Mouse (Mus musculus): ENCODE results near the gene Gm10663. TPM values are rescaled to one million over a fixed set of nuclear protein-coding genes. Genes with fewer than 3 reads are reported as not detected.

The Gm10663 gene
- not detected in 2 replicates for polyA plus RNA-seq (2012; ENCODE audit: insufficient read depth, insufficient read length, missing spikeins)

GRCm38 (mm10) chr8:65074733-65075132 lies at the start of gene Gm10663:
Gene Gm10663 (plus strand): TSS chr8:65075033.
- no peak for TF ChIP-seq CTCF (IDR thresholded peaks at IDR 0.05; ENCODE audit: low read depth, low read length)
- no peak for TF ChIP-seq POLR2A (IDR thresholded peaks at IDR 0.05; ENCODE audit: borderline replicate concordance, low read depth, low read length)
- no peaks in the 10 kb centered on the region for H3K4me1 ChIP-seq (ENCODE audit: control insufficient read depth, insufficient read depth, low read length)
- no peak within 1 kb of the TSS for H3K27ac ChIP-seq (ENCODE audit: insufficient read depth, low read depth, low read length)
- H3K4me3 ChIP-seq (ENCODE audit: insufficient read depth, low read length): no peak within 1 kb of the TSS

GRCm38 (mm10) chr8:65028959-65029686 lies 45.7 kb upstream of the Gm10663 start:
- no peak for TF ChIP-seq POLR2A (IDR thresholded peaks at IDR 0.05; ENCODE audit: borderline replicate concordance, low read depth, low read length)
- Histone ChIP-seq H3K4me3 (ENCODE audit: insufficient read depth, low read length) (no peak overlapping the region), H3K4me1 (ENCODE audit: control insufficient read depth, insufficient read depth, low read length) (no peaks in the 10 kb centered on the region), H3K27ac (ENCODE audit: insufficient read depth, low read depth, low read length) (no peak overlapping the region)

DNA sequence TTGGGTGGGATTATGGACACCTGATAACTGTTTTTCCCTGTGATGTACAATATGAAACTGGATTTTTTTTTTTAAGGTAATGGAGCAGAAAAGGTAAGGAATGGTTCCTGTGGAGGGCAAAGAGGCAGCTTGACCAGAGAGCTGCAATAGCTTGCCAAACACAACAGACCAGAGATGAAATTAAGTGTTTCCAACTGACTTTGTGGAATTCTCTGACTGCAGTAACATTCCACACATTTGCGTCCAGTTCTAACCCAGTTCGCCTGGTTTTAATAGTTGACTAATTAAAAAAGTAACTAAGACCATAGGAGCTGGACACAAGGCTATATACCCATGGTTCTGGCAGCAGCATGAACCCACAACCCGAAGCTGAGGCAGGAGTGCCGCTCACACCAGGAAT lies 45.1 kb upstream of the Gm10663 start:
- Histone ChIP-seq H3K4me3 (ENCODE audit: insufficient read depth, low read length) (no peak overlapping the region), H3K4me1 (ENCODE audit: control insufficient read depth, insufficient read depth, low read length) (no peaks in the 10 kb centered on the region), H3K27ac (ENCODE audit: insufficient read depth, low read depth, low read length) (no peak overlapping the region)
- no peak for TF ChIP-seq CTCF (IDR thresholded peaks at IDR 0.05; ENCODE audit: low read depth, low read length)
- TF ChIP-seq POLR2A (IDR thresholded peaks at IDR 0.05; ENCODE audit: borderline replicate concordance, low read depth, low read length): no peak

GRCm38 (mm10) chr8:65030735-65031485 lies 43.9 kb upstream of the Gm10663 start:
- H3K4me3 ChIP-seq (ENCODE audit: insufficient read depth, low read length): no peak overlapping the region
- H3K27ac ChIP-seq (ENCODE audit: insufficient read depth, low read depth, low read length): no peak overlapping the region
- H3K4me1 ChIP-seq (ENCODE audit: control insufficient read depth, insufficient read depth, low read length): no peaks in the 10 kb centered on the region
- no peak for TF ChIP-seq CTCF (IDR thresholded peaks at IDR 0.05; ENCODE audit: low read depth, low read length)
- no peak for TF ChIP-seq POLR2A (IDR thresholded peaks at IDR 0.05; ENCODE audit: borderline replicate concordance, low read depth, low read length)

- H3K27ac ChIP-seq (ENCODE audit: insufficient read depth, low read depth, low read length): no peak overlapping the region
- no peak for TF ChIP-seq POLR2A (IDR thresholded peaks at IDR 0.05; ENCODE audit: borderline replicate concordance, low read depth, low read length)
- TF ChIP-seq CTCF (IDR thresholded peaks at IDR 0.05; ENCODE audit: low read depth, low read length): no peak
- H3K4me3 ChIP-seq (ENCODE audit: insufficient read depth, low read length): no peak overlapping the region
- no peaks in the 10 kb centered on the region for H3K4me1 ChIP-seq (ENCODE audit: control insufficient read depth, insufficient read depth, low read length)
Measured at GRCm38 (mm10) chr8:65032107-65032506, 42.7 kb upstream of the Gm10663 start.

DNA sequence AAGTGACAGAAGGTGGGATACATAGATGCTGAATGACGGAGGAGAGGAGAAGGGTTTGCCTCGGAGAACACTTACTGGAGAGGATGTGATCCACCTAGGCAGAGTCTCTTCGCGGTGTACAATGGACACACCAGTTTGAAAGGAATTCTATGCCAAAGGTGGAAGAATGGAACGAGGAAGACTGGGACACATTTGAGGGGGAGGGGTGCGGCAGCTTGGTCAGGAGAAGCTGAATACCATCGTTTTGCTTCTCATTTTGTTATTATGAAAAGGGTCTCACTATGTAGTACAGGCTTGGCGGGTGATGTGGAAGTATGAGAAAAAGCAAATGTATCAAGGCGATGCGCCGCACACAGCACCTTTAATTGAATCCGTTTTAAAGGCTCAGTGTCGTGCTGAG lies 41.8 kb upstream of the Gm10663 start:
- TF ChIP-seq CTCF (IDR thresholded peaks at IDR 0.05; ENCODE audit: low read depth, low read length): no peak
- no peak for TF ChIP-seq POLR2A (IDR thresholded peaks at IDR 0.05; ENCODE audit: borderline replicate concordance, low read depth, low read length)
- H3K27ac ChIP-seq (ENCODE audit: insufficient read depth, low read depth, low read length): no peak overlapping the region
- no peaks in the 10 kb centered on the region for H3K4me1 ChIP-seq (ENCODE audit: control insufficient read depth, insufficient read depth, low read length)
- no peak overlapping the region for H3K4me3 ChIP-seq (ENCODE audit: insufficient read depth, low read length)

GRCm38 (mm10) chr8:65034136-65034535 lies 40.7 kb upstream of the Gm10663 start:
- TF ChIP-seq POLR2A (IDR thresholded peaks at IDR 0.05; ENCODE audit: borderline replicate concordance, low read depth, low read length) (no peak), CTCF (IDR thresholded peaks at IDR 0.05; ENCODE audit: low read depth, low read length) (no peak)
- no peak overlapping the region for H3K27ac ChIP-seq (ENCODE audit: insufficient read depth, low read depth, low read length)
- H3K4me3 ChIP-seq (ENCODE audit: insufficient read depth, low read length): no peak overlapping the region
- H3K4me1 ChIP-seq (ENCODE audit: control insufficient read depth, insufficient read depth, low read length): no peaks in the 10 kb centered on the region

DNA sequence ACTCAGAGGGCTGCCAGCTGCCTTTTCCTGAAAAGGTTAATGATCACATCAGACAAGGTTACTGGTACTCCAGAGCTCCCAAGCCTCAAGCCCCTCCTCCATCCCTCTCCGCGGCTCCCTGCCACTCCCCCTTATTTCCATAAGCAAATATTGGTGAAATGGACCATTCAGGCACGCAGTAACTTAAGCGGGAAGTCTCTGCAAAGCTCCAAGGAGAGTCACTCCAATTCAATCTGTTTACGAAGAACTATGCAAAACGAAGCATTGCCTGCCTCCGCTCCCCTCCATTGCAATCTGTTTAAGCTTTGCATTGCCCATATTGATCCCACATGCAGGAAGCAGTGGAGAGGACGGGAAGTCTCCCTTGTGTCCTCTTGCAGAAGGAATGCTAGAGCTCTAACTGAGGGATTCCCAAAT lies 37.7 kb upstream of the Gm10663 start, which contains the start of gene Apela:
TSS of gene Apela (minus strand) at position 220 of the 417 bp plus-strand sequence.
- Histone ChIP-seq H3K4me3 (ENCODE audit: insufficient read depth, low read length) (no peak within 1 kb of the TSS), H3K27ac (ENCODE audit: insufficient read depth, low read depth, low read length) (no peak within 1 kb of the TSS), H3K4me1 (ENCODE audit: control insufficient read depth, insufficient read depth, low read length) (no peaks in the 10 kb centered on the region)
- TF ChIP-seq POLR2A (IDR thresholded peaks at IDR 0.05; ENCODE audit: borderline replicate concordance, low read depth, low read length): no peak
- TF ChIP-seq CTCF (IDR thresholded peaks at IDR 0.05; ENCODE audit: low read depth, low read length): no peak

GRCm38 (mm10) chr8:65046565-65046964 lies 28.3 kb upstream of the Gm10663 start:
- H3K27ac ChIP-seq (ENCODE audit: insufficient read depth, low read depth, low read length): no peak overlapping the region
- no peak overlapping the region for H3K4me3 ChIP-seq (ENCODE audit: insufficient read depth, low read length)
- H3K4me1 ChIP-seq (ENCODE audit: control insufficient read depth, insufficient read depth, low read length): no peaks in the 10 kb centered on the region
- no peak for TF ChIP-seq POLR2A (IDR thresholded peaks at IDR 0.05; ENCODE audit: borderline replicate concordance, low read depth, low read length)
- TF ChIP-seq CTCF (IDR thresholded peaks at IDR 0.05; ENCODE audit: low read depth, low read length): no peak

DNA sequence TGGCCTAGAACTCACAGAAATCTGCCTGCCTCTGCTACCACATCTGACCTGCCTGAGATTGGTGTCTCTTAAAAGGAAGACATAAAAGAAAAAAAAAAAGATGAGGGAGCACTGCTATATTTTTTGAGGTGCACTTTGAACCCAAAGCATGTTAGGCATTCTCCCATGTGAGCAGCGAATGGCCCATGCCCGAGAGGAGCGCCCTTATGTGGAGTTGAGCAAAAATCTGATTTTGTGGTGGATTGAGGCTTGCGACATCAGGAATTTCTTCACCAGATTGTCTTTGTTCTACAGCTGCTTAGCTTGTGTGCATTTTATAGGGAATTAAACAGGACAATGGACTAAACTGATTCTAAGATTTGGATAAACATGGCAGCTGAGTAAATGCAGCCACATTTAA lies 27.6 kb upstream of the Gm10663 start:
- Histone ChIP-seq H3K4me3 (ENCODE audit: insufficient read depth, low read length) (no peak overlapping the region), H3K4me1 (ENCODE audit: control insufficient read depth, insufficient read depth, low read length) (no peaks in the 10 kb centered on the region), H3K27ac (ENCODE audit: insufficient read depth, low read depth, low read length) (no peak overlapping the region)
- TF ChIP-seq POLR2A (IDR thresholded peaks at IDR 0.05; ENCODE audit: borderline replicate concordance, low read depth, low read length): no peak
- no peak for TF ChIP-seq CTCF (IDR thresholded peaks at IDR 0.05; ENCODE audit: low read depth, low read length)

All from bone marrow macrophage, adult 2 months (primary cell).